Comparison of ENCODE assay signal across 8 mouse cellular contexts in genomic region chr10:79840091-79840490, GRCm38 (mm10). TPM values are rescaled to one million over a fixed set of nuclear protein-coding genes. Genes with fewer than 3 reads are reported as not detected.
DNase-seq lines count a peak whose midpoint lies in the region; ATAC-seq and TF ChIP-seq lines count a peak whose summit lies in the region.

No protein-coding gene starts in this region.

- no peak for ATAC-seq in forebrain, embryonic 15.5 days (replicated peaks)
- ATAC-seq in midbrain, embryonic 12.5 days (ENCODE audit: low FRiP score, low read depth) = no peak

- H3K9ac ChIP-seq in forebrain, embryonic 15.5 days (replicated peaks) = 0 out of 2 replicates have a peak overlapping the region, but pooled peaks have one; percentile 51
- no peak overlapping the region for H3K9ac ChIP-seq in midbrain, embryonic 12.5 days (replicated peaks)

- TF ChIP-seq CTCF in kidney, adult 2 months (conservative IDR thresholded peaks at IDR 0.05; ENCODE audit: insufficient read depth, insufficient read length, low read depth, low read length) = no peak
- TF ChIP-seq CTCF in cortical plate, adult 2 months (IDR thresholded peaks at IDR 0.05; ENCODE audit: extremely low read depth, insufficient read depth, low read length) = no peak

- H3K4me3 ChIP-seq in kidney, adult 2 months (ENCODE audit: insufficient read depth, low read depth, low read length) = no peak overlapping the region
- peak overlapping the region; percentile 23; the same call in 1 of the 2 replicates for H3K4me3 ChIP-seq in cortical plate, adult 2 months (ENCODE audit: insufficient read depth, low read length)
- no peak overlapping the region for H3K4me3 ChIP-seq in forebrain, embryonic 15.5 days
- H3K4me3 ChIP-seq in midbrain, embryonic 12.5 days = no peak overlapping the region

- WGBS in kidney, adult 2 months = 96% methylated on average over 3 of the region's 3 CpGs
- 90% methylated on average over 3 of the region's 3 CpGs for WGBS in forebrain, embryonic 15.5 days
- 87% methylated on average over 3 of the region's 3 CpGs for WGBS in midbrain, embryonic 12.5 days

- no peaks in the 10 kb centered on the region for H3K9me3 ChIP-seq in forebrain, embryonic 15.5 days
- 0 out of 2 replicates have a peak, but pooled peaks cover 3% of the 10 kb centered on the region for H3K9me3 ChIP-seq in midbrain, embryonic 12.5 days

- no peak for DNase-seq in kidney, adult 2 months
- DNase-seq in kidney, postnatal 14 days = no peak
- no peak for DNase-seq in urinary bladder, postnatal 36 days (ENCODE audit: low spot score in 2 of 2)
- no peak for DNase-seq in MN1 (ENCODE audit: low spot score)
- DNase-seq in cerebellum, adult 18-20 months = no peak

- peaks cover 4% of the 10 kb centered on the region; the same call in 1 of the 2 replicates for H3K4me1 ChIP-seq in kidney, adult 2 months (ENCODE audit: control insufficient read depth, insufficient read depth, low read length)
- no peaks in the 10 kb centered on the region for H3K4me1 ChIP-seq in cortical plate, adult 2 months (ENCODE audit: control insufficient read depth, insufficient read depth, low read length)
- H3K4me1 ChIP-seq in forebrain, embryonic 15.5 days = peaks cover 17% of the 10 kb centered on the region
- peaks cover 20% of the 10 kb centered on the region for H3K4me1 ChIP-seq in midbrain, embryonic 12.5 days

- no peak overlapping the region for H3K4me2 ChIP-seq in forebrain, embryonic 15.5 days (replicated peaks)
- no peak overlapping the region for H3K4me2 ChIP-seq in midbrain, embryonic 12.5 days (replicated peaks)

- peak overlapping the region; percentile 82 for H3K27ac ChIP-seq in kidney, adult 2 months (ENCODE audit: insufficient read depth, low read depth, low read length)
- H3K27ac ChIP-seq in cortical plate, adult 2 months (ENCODE audit: insufficient read depth, low read length) = peak overlapping the region; percentile 2
- peak overlapping the region; percentile 78 for H3K27ac ChIP-seq in forebrain, embryonic 15.5 days (replicated peaks)
- peak overlapping the region; percentile 69; the same call in 1 of the 2 replicates for H3K27ac ChIP-seq in midbrain, embryonic 12.5 days (replicated peaks)

- H3K27me3 ChIP-seq in kidney, adult 2 months (replicated peaks; ENCODE audit: control insufficient read depth, insufficient read depth, low read length) = no peaks in the 10 kb centered on the region
- no peaks in the 10 kb centered on the region for H3K27me3 ChIP-seq in forebrain, embryonic 15.5 days
- H3K27me3 ChIP-seq in midbrain, embryonic 12.5 days = no peaks in the 10 kb centered on the region

- no peaks in the 10 kb centered on the region for H3K36me3 ChIP-seq in kidney, adult 2 months (ENCODE audit: control insufficient read depth, insufficient read depth, low read length)
- H3K36me3 ChIP-seq in forebrain, embryonic 15.5 days = no peaks in the 10 kb centered on the region
- H3K36me3 ChIP-seq in midbrain, embryonic 12.5 days = no peaks in the 10 kb centered on the region

- no peak for TF ChIP-seq POLR2A in kidney, adult 2 months (IDR thresholded peaks at IDR 0.05; ENCODE audit: low read depth, low read length)
- no peak for TF ChIP-seq POLR2A in cortical plate, adult 2 months (IDR thresholded peaks at IDR 0.05; ENCODE audit: extremely low read depth, insufficient read depth, low read length)

RNA-seq across cellular contexts. Expression of gene Ptbp1, which starts 14.1 kb away (rescaled TPM):
- polyA plus RNA-seq in kidney, adult 2 months (2012; rRNA removed) = 184 and 198 TPM in 2 replicates
- 53.3 and 54.1 TPM in 2 replicates for polyA plus RNA-seq in cortical plate, adult 2 months (2012; rRNA removed)
- polyA plus RNA-seq in forebrain, embryonic 15.5 days (2015; fragmentation: Nextera tagmentation; extraction: Ambion mirVana) = 108 and 120 TPM in 2 replicates
- polyA plus RNA-seq in midbrain, embryonic 12.5 days (2016; fragmentation: Nextera tagmentation; extraction: Ambion mirVana) = 202 TPM in 2 replicates

RNA-seq across cellular contexts. Expression of gene Misp, which starts 19.3 kb away (rescaled TPM):
- 17.9 and 19.9 TPM in 2 replicates for polyA plus RNA-seq in kidney, adult 2 months (2012; rRNA removed)
- polyA plus RNA-seq in cortical plate, adult 2 months (2012; rRNA removed) = 0.13 and 0.21 TPM in 2 replicates
- 0.66 and 0.68 TPM in 2 replicates for polyA plus RNA-seq in forebrain, embryonic 15.5 days (2015; fragmentation: Nextera tagmentation; extraction: Ambion mirVana)
- polyA plus RNA-seq in midbrain, embryonic 12.5 days (2016; fragmentation: Nextera tagmentation; extraction: Ambion mirVana) = 0.94 and 1.0 TPM in 2 replicates

RNA-seq across cellular contexts. Expression of gene Prtn3, which starts 34.2 kb away (rescaled TPM):
- 0.67 and 0.99 TPM in 2 replicates for polyA plus RNA-seq in kidney, adult 2 months (2012; rRNA removed)
- 4.3 and 5.2 TPM in 2 replicates for polyA plus RNA-seq in cortical plate, adult 2 months (2012; rRNA removed)
- polyA plus RNA-seq in forebrain, embryonic 15.5 days (2015; fragmentation: Nextera tagmentation; extraction: Ambion mirVana) = 13.5 and 15.0 TPM in 2 replicates
- 14.3 and 16.7 TPM in 2 replicates for polyA plus RNA-seq in midbrain, embryonic 12.5 days (2016; fragmentation: Nextera tagmentation; extraction: Ambion mirVana)

RNA-seq across cellular contexts. Expression of gene Plppr3, which starts 34.3 kb away (rescaled TPM):
- polyA plus RNA-seq in kidney, adult 2 months (2012; rRNA removed) = 2.7 and 3.2 TPM in 2 replicates
- 79.9 and 80.5 TPM in 2 replicates for polyA plus RNA-seq in cortical plate, adult 2 months (2012; rRNA removed)
- polyA plus RNA-seq in forebrain, embryonic 15.5 days (2015; fragmentation: Nextera tagmentation; extraction: Ambion mirVana) = 405 and 410 TPM in 2 replicates
- 296 and 302 TPM in 2 replicates for polyA plus RNA-seq in midbrain, embryonic 12.5 days (2016; fragmentation: Nextera tagmentation; extraction: Ambion mirVana)

RNA-seq across cellular contexts. Expression of gene Elane, which starts 46.0 kb away (rescaled TPM):
- 0.10 TPM in 1 of 2 replicates, not detected in the other for polyA plus RNA-seq in kidney, adult 2 months (2012; rRNA removed)
- not detected in 2 replicates for polyA plus RNA-seq in cortical plate, adult 2 months (2012; rRNA removed)
- 0.19 TPM in 1 of 2 replicates, not detected in the other for polyA plus RNA-seq in forebrain, embryonic 15.5 days (2015; fragmentation: Nextera tagmentation; extraction: Ambion mirVana)
- polyA plus RNA-seq in midbrain, embryonic 12.5 days (2016; fragmentation: Nextera tagmentation; extraction: Ambion mirVana) = not detected in 2 replicates

Comparison
In these comparisons a context has a peak if more than half of its experiments do, and no peak if none do; other contexts are left out.
1. H3K27ac ChIP-seq: peak in every context shown above with its lines; median percentile 82 in kidney, adult 2 months; 78 in forebrain, embryonic 15.5 days; 69 in midbrain, embryonic 12.5 days; 2 in cortical plate, adult 2 months.